Mouse (Mus musculus): Measurements from ENCODE around the gene Myoz1. TPM values are rescaled to one million over a fixed set of nuclear protein-coding genes. Genes with fewer than 3 reads are reported as not detected.
"Not testable (repeated sequence)": the region's sequence is repeated elsewhere in the genome, so short reads cannot be mapped to it uniquely, and the experiment has no call there.

Gene Myoz1
- total RNA-seq (2021): 1 to 10 TPM in 1 of 2 experiments, not detected in 1; 1.8 TPM
- long read RNA-seq, experiment 1: 0 reads
- long read RNA-seq, experiment 2, transcript Myoz1-201 (6 exons, 1,289 nt): major isoform, 7 of 8 reads
- long read RNA-seq, experiment 2, partial matches to known transcripts: 0 of 8 reads
- long read RNA-seq, experiment 2, other reads (novel, unspliced or antisense): 0 of 8 reads

DNA sequence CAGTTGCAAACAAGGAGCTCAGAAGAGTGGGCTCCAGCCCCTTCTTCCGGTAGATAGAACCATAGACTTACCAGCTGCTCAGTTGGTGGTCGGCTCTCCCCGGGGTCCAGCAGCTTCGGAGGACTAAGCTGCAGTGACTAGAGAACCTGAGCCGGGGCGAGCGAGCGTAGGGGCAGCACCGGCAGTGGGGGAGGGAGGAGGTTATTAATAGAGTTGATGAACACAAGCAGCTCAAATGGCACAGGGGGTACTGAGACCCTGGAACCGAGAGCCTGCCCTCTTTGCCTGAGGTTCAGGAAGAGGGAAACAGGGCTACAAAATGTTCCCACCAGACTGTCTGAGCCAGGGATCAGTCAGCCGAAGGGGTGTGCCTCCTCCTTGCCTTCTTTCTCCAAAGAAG lies at the start of gene Myoz1:
Gene Myoz1, minus strand, starts transcription at position 180 of the 400 bp plus-strand sequence.
- DNase-seq (ENCODE audit: low spot score in 2 of 2): no peak

DNA sequence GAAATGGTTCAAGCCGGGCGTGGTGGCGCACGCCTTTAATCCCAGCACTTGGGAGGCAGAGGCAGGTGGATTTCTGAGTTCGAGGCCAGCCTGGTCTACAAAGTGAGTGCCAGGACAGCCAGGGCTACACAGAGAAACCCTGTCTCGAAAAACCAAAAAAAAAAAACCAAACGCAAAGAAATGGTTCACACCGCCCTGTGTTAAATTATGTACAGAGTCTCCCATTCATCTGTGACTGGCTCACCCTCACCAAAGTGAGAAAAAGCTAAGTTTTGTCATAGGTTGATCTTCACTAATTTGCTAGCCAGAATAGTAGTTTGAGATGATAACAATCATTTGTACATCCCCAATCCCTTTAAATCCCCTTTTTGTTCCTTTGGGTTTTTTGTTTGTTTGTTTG lies 47.1 kb upstream of the Myoz1 start:
- DNase-seq (ENCODE audit: low spot score in 2 of 2): not testable (repeated sequence)

DNA sequence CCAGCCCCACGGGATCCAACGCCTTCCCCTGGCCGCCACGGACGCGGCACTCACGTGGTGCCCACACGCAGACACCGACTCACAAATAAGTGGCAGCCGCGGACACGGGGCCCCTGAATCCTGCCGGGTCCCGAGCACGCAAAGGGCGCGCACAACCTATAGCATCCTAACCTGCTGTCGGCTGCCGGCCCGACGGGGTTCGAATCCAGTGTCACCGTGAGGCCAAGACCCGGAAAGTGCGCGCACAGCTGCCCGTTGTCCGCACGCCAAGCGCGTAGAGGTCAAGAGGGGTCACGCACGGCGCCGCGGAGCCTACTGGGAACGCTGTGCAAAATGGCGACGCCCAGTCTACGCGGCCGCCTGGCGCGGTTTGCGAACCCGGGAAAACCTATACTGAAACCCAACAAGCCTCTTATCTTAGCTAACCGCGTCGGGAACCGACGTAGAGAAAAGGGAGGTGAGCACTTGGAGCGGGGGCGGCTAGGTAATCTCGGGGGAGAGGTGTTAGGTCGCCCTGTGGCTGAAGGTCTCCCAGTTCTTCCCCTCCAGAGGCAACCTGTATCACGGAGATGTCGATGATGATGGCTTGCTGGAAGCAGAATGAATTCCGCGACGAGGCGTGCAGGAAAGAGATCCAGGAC lies 46.5 kb upstream of the Myoz1 start, which contains the start of gene Chchd1:
Gene Chchd1, plus strand, starts transcription at position 266 of the 641 bp plus-strand sequence.
- peak; percentile 90 to 94 for DNase-seq (ENCODE audit: low spot score in 2 of 2)

DNA sequence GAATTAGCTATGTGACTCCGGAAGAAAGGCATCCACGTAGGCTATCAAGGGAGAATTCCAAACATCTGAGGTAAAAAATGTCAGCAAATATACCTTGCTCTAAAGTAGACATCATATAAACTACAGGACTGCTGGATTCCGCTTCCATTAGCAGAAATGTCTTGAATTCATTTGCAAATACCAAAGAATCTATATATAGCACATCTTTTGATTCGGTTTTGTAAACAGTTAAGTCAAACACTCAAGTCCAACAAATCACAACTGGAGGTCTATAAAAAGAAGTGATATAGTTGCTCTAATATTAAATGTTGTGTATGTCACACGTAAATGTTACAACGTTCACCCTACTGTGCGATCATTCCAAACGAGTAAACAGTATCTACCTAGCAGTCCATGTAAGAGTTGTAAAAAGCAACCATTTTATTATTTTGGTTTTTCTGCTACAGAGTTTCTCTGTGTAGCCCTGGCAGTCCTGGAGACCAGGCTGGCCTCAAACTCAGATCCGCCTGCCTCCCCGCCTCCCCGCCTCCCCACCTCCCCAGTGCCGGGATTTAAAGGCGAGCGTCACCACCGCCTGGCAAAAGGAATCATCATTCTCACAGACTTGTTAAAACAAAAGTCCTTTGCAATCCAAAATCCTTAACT lies 45.9 kb upstream of the Myoz1 start:
- no peak for DNase-seq (ENCODE audit: low spot score in 2 of 2)

DNA sequence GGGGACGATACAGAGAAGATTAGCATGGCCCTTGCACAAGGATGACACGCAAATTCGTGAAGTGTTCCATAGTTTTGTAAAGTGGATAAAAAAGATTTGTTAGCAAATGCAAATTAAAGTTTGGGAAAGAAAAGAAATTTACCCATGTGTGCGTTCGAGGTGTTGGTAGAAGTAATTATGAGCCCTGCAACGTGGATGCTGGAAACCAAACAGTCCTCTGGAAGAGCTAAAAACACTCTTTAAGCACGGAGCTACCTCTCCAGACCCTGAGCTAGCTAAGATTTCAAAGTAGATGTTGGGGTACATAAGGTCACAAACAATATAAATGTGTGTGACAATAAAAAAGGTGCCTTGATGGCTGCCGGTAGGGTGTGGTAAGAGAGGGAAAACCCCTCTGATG lies 45.2 kb upstream of the Myoz1 start:
- no peak for DNase-seq (ENCODE audit: low spot score in 2 of 2)

DNA sequence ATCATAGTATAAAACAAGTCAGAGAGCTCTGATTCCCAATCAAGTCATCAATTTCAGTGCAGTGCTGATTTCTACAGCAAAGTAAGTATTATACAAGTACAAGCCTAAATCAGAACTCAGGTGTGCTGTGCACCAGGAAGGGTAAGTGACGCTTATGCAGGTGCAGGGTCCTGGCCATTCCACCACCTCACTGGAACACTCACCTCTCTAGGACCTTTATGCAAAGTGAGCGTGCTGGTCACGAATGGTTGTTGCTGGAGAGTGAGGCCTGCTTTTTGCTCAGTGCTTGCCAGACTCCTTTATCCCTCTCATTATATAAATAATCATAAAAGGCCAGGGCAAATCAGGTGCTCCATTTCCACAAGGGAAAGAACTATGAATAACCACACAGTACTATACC lies 44.0 kb upstream of the Myoz1 start:
- DNase-seq (ENCODE audit: low spot score in 2 of 2): no peak

DNA sequence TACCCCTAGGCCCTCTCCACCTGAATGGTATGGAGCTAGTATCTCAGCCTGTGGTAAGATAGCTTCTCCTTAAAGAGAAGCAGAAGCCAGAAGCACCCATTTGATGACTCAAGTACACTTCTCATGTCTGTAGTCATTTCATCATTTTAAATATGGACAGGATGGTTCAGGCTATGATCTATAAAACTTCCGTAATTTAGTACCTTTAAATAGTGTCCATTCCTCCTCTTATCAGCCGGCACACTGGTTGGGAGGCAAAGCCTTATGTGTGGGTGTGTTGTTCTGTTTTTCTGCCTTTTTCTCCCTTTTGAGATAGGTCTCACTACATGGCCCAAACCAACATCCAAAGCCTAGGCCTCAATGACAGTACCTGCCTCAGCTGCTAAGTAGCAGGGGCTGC lies 42.2 kb upstream of the Myoz1 start:
- no peak for DNase-seq (ENCODE audit: low spot score in 2 of 2)

DNA sequence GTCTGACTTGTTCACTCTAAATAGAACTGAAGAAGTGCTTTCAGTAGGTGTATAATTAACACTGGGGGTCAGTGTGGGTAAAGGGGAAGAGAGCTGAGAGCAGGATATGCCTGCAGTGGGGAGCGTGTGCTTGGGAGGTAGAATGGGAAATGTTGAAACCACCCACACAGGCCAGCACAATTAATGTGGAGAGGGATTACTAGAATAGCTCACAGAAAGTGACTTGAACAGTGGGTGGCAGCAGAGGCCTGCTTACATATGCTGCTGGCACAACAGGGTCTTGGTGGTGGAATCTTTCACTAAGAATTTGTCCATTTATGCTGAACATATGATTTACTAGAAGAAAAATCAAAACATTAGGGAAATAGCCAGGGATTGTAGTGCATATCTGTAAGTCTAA lies 40.6 kb upstream of the Myoz1 start:
- DNase-seq (ENCODE audit: low spot score in 2 of 2): no peak

DNA sequence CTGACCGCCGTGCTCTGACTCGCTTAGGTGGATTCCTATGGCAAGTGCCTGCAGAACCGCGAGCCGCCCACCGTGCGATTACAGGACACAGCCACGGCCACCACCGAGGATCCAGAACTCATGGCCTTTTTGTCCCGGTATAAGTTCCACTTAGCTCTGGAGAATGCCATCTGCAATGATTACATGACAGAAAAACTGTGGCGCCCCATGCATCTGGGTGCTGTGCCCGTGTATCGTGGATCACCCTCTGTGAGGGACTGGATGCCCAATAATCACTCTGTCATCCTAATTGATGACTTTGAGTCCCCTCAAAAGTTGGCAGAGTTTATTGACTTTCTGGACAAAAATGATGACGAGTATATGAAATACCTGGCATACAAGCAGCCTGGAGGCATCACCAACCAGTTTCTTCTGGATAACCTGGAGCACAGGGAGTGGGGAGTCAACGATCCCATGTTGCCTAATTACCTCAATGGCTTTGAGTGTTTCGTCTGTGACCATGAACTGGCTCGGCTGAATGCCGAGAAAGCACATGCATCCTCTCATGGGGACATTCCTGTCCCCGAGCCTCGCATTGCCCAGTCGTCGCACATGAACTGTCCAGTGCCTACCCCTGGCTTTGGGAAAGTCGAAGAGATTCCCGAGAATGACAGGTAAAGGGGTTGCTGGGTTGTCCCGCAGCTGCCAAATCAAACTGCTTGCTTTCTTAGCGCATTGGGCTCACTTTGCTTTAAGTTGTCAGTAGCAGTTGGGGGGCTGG lies 39.6 kb upstream of the Myoz1 start:
- peak in 1 of 2 experiments; percentile 29 for DNase-seq (ENCODE audit: low spot score in 2 of 2)

DNA sequence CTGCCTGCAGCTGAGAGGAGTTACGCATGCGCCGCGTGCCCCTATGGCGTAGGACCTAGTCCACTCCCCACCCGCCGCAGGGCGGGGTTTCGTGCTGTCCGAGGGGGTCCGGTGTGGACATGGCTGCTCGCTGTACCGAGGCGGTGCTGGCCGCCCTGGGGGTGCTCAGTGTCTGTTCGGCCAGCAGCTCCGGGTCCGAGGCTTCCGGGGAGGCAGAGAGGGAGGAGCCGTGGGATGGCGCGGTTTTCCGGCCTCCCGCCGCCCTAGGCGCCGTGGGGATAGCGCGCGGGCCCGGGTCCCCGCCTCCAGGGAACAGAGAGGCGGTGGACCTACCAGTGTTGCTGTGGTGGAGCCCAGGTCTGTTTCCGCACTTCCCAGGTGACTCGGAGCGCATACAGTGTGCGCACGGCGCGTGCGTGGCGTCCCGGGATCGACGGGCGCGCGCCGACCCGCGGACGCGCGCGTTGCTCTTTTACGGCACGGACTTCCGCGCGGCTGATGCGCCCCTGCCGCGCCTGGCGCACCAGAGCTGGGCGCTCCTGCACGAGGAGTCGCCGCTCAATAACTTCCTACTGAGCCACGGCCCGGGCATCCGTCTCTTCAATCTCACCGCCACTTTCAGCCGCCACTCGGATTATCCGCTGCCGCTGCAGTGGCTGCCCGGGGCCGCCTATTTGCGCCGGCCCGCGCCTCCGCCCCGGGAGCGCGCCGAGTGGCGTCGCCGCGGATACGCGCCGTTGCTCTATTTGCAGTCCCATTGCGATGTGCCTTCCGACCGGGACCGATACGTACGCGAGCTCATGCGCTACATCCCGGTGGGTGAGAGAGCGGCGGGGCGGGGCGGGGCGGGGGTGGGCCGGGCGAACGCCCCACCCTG lies 38.8 kb upstream of the Myoz1 start, which contains the start of gene Fut11:
Gene Fut11, plus strand, starts transcription at position 85 of the 877 bp plus-strand sequence.
- peak; percentile 78 to 83 for DNase-seq (ENCODE audit: low spot score in 2 of 2)

DNA sequence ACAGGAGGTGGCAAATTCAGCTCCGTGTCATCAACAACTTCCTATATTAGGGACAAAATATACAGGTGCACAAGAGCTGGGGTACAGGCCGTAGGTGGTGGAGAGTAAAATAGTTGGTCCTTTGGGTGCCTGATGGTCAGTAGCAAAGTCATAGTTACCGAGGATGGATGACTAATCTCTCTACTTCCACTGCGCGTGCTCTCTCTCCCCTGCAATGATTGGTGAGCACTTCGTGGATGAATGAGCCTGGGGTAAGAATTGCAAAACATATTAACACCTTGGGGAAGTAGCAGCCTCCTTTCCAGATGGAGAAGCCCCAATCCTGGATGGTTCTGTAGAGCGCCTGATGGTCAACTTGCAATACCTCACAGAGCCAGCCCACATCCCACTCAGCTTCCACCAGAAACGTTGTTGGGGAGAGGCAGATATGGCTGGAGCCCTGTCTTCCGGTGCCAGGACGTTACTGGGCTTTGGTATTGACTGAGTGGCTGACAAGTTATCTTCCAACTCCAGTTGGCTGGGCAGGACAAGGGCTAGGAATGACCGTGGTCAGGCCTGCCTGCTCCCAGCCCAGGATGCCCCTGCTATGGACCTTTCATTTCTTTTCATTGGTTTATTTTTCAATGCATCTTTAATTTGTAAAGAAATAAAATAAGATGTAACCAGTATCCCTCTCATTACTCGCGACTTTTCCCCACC lies 38.0 kb upstream of the Myoz1 start:
- no peak for DNase-seq (ENCODE audit: low spot score in 2 of 2)

DNA sequence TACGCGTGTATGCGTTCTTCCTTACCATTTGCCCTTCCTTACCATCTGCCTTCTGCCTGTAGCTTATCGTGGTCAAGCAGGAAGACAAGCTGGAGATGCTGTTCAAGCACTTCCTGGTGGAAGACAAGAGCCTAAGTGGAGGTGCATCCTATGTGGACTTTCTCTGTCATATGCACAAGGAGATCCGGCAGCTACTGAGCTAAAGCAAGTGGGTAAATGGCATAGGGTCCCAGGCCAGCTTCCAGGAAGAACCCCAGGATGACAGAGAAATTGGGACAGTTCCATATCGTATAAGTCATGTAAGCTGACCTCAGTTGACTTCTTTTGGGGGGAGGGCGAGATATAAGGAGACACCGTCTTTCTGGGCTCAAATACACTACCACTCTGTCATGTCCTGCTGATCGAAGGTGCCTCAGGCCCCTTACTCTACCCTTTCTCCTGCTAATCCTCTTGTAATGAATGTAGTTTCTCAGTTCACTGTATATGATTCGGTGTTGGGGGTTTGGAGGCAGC lies 37.3 kb upstream of the Myoz1 start:
- DNase-seq (ENCODE audit: low spot score in 2 of 2): no peak

DNA sequence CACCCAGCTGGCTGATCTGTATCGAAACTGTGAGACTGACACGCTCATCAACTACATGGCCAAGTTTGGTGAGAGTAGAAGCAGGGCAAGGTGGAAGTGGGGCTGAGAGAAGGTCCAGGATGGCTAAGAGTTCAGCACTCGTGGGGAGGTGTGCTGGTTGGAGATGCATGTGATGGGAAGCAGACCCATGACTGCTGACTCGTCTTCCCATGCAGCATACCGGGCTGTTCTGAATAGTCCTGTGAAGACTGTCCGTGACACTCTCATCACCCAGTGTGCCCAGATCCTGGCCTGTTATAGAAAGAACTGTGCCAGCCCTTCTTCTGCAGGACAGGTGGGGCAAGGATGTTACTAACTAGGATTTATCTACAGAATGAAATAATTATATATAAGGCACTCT lies 35.4 kb upstream of the Myoz1 start:
- no peak for DNase-seq (ENCODE audit: low spot score in 2 of 2)

DNA sequence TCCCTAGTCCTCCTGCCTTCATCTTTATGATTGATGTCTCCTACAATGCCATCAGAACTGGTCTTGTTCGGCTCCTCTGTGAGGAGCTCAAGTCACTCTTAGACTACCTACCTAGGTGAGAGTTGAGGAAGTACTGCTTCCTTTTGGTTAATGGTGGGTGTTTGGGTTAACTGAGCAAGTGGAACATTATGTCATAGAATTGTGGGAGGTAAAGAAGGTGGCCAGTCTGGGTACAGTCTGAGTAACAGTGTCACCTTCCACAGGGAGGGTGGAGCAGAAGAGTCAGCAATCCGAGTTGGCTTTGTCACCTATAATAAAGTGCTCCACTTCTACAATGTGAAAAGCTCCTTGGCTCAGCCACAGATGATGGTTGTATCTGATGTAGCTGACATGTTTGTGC lies 32.7 kb upstream of the Myoz1 start:
- no peak for DNase-seq (ENCODE audit: low spot score in 2 of 2)

DNA sequence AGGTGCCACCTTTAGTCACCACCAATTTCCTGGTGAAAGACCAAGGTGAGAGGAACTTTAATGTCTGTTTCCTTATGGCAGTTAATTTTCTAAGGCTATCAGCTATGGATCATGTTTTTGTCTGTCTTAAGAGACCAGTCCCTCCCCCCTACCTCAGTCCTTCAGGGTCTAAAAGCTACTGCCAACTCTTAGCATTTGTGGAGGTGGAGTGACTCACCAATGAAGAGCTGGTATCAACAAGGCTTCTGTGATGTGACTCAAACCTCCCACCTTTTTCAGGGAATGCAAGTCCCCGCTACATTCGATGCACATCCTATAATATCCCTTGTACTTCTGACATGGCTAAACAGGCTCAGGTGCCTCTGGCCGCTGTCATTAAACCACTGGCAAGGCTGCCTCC lies 30.2 kb upstream of the Myoz1 start:
- DNase-seq (ENCODE audit: low spot score in 2 of 2): no peak

DNA sequence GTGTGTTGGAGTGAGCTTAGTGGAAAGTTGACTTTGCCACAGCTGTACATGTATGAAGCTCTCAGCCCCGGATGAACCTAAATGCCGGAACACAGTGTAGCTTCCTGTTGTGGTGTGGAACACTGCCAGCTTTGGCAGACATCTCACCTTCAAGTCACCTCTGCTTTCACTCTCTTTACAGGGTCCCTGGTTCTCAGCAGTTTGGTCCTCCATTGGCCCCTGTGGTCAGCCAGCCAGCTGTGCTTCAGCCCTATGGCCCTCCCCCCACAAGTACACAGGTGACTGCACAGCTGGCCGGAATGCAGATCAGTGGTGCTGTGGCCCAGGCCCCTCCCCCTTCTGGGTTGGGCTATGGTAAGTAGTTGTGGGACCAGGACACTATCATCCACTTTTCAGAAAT lies 26.2 kb upstream of the Myoz1 start:
- DNase-seq (ENCODE audit: low spot score in 2 of 2): no peak

DNA sequence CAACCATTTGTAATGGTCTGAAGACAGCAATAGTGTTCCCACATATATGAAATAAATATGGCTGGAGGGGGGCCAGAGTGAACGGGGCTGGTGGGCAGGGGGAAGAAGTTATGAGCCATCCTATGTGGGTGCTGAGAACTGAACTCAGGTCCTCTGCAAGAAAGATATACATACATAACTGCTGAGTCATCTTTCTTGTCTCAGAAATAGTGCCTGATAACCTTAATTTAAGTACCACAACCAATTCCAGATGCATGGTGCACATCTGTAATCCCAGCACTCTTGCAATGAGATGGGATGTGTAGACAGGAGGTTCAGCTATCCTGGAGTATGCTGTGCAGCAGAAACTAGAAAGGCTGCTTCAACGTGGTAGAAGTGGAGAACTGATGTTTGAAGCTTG lies 25.4 kb upstream of the Myoz1 start:
- no peak for DNase-seq (ENCODE audit: low spot score in 2 of 2)

DNA sequence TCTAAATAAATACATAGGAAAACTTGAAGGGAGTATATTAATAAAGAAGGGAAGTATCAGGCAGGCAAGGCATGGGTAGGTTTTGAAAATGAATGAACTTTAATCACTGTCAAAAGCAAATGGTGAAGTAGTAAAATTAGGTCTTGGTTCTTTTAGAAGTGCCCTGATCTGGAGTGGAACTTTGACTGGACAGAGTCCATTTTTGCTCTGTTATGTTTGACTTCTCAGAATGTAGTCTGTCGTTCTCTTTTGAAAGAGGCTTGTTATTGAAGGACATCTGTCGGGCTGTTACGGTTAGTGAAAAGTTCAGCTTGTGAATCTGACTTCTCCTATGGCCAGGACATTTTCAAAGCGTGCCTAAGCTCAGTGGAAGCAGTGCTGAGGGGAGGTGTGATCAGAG lies 21.6 kb upstream of the Myoz1 start:
- no peak for DNase-seq (ENCODE audit: low spot score in 2 of 2)

DNA sequence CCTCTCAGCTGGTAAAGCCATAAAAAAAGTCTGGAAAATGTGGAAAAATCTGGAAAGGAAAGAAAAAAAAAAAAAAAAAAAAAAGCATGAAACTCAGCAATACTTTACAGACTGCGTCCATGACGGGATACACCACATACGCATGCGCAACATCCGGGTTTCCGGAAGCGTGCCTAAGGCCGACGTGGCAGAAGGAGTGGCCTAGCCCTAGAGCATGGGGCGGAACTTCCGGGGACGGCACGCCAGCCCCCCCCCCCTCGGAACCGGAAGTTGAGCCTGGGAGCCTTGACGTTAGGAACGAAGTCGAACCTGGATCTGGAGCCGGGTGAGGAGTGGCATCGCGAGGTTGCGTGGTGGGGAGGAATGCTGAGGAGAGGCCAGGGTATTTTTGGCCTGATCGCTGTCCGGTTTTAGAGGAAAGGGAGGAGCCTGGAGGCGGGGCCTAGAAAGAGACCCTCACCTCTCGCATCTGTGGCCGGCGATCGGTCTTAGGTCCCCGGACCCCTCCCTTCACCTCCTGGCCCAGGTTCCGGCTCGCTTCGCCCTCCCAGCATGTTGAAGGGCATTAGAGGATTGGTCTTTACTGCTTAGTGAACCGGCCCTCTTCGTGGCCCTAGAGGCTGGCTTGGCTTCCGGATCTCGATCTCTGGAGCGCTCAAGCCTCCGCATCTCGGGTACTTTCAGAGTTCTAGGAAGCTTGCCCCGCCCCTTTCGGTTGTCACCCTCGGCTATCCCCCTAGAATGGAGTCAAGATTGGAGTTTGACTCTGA lies 17.9 kb upstream of the Myoz1 start, which contains the start of gene Sec24c:
Gene Sec24c, plus strand, starts transcription at position 245 of the 770 bp plus-strand sequence.
- DNase-seq (ENCODE audit: low spot score in 2 of 2): peak; percentile 98 to 99
